Mouse (Mus musculus): ENCODE results near the gene Ccdc102a. TPM values are rescaled to one million over a fixed set of nuclear protein-coding genes. Genes with fewer than 3 reads are reported as not detected.

Gene Ccdc102a
- not detected in 2 replicates for total RNA-seq (2014; fragmentation: Nextera tagmentation)
- 0.85 and 1.1 TPM in 2 replicates for total RNA-seq (2017)

DNA sequence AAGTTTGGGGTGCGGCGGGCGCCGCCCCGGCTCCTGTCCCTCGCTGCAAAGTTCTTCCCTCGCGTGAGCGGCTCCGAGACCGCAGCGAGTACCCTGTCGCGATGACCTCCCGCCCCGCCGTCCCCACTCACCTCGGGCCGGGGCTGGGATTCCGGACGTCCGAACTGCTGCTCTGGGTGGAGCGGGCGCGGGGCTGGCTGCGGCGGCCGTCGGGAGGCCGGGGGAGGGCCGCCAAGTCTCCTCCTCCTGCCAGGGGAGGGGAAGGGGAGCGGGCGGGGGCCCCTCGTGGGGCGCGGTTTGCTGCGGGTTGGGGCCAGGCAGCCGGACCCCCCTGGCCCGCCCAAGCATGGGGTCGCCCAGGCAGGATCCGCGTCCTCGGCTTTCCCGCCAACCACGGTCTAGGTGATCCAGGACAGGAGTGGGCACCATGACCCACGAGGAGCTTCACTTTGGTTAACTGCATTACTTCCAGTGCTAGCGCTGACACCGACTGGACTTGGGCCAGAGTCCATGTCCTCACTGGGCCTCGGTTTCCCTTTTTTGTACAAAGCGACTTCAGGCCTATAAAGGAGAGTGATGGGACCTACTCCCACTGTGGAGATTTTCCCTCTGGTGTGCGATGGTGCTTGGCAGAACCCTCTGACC, at the start of gene Ccdc102a:
Ccdc102a (minus strand) TSS at position 248 of the 645 bp plus-strand sequence.
- no peak for ATAC-seq (replicated peaks; ENCODE audit: low FRiP score, low TSS enrichment, poor library complexity, severe bottlenecking)

DNA sequence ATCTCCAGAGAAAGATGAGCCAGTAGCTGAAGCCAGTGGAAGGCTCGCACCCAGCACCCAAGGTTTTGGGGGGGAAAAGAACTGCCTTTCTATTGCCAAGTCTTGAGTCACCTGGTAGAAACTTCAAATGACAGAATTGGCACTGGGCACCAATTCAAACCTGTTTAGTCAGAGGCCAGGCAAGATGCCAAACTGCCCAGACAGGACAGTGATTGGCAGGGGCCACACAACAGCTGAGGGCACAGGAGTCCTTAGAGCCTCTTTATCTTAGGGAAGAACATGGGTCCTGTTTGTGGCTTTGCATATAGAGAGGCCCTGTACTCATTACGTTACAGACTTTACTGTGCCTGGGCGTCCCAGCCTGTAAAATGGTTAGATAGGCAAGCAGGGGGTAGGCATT, 49.7 kb upstream of the Ccdc102a start:
- ATAC-seq (replicated peaks; ENCODE audit: low FRiP score, low TSS enrichment, poor library complexity, severe bottlenecking) = peak; percentile 81

DNA sequence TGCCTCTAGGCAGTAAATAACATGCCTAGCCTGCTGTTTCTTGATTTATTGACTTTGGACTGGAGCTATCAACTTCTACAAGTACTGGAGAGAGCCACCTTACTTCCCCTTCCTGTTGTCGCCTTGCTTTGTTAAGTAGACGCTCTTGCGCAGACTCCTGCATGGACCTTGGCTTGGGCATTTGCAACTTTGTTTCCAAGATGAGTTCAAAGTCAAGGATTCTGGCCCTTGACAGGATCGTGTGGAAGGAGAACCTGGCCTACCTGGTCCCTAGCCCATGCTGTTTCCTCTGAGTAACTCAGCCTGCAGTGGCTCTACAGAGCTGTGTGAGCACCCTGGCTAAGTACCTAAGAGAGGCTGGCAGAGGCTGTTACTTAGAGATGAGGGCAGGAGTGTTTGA, 49.2 kb upstream of the Ccdc102a start:
- ATAC-seq (replicated peaks; ENCODE audit: low FRiP score, low TSS enrichment, poor library complexity, severe bottlenecking) = peak; percentile 5; the same call in 1 of the 2 replicates

DNA sequence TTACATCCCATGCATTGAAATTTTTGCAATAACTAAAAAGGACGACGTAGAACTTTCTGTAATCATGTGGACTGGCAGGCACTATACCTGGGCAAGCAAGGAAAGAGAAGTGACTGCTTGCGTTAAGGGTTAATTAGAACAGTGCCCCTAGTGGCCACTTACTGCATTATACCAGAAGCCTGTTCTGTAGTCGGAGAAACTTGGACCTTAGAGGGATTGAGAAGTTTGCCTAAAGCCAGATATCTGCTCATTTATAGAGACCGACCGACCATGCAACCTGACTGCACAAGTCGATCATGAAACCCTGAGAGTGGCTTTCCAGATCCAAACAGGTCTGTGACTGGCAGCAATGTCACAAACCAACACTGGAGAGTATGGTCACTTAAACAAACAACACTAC, 48.7 kb upstream of the Ccdc102a start:
- no peak for ATAC-seq (replicated peaks; ENCODE audit: low FRiP score, low TSS enrichment, poor library complexity, severe bottlenecking)

DNA sequence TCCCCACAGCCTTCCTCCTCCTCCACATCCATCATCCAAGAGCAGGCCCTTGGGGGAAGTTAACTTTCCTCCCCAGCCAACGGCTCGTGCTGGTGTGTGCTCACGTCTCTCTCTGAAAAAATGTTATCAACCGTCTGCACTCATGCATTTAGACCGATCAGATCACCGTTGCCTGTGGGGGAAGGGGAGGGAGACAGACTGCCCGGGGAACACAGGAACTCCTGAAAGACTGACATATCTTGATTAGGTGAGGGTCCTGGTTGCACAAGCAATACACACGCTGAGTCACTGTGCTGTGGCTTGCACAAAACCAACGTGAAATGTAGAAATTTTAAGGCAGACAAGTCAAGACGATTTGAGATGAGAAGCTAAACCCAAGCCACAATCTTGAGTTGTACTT, 46.9 kb upstream of the Ccdc102a start:
- peak; percentile 82 for ATAC-seq (replicated peaks; ENCODE audit: low FRiP score, low TSS enrichment, poor library complexity, severe bottlenecking)

DNA sequence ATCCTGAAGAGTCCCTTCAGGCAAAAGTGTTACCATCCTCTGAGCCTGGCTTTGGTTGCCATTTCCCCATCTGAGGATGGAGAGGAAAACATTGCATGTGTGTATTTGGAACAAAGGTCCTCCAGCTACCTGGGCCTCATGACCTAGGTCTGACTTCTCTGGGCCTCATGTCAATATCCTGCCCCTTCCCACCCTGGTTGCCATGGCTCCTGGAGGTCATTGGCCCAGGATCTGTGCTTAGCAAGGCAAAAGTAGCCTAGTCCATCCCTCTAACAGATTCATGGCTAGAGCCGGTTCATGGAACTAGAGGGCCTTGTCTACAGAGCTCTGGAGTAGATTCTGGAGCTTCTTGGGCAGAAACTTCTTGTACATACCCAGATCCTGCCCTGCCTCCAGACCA, 44.3 kb upstream of the Ccdc102a start:
- no peak for ATAC-seq (replicated peaks; ENCODE audit: low FRiP score, low TSS enrichment, poor library complexity, severe bottlenecking)

DNA sequence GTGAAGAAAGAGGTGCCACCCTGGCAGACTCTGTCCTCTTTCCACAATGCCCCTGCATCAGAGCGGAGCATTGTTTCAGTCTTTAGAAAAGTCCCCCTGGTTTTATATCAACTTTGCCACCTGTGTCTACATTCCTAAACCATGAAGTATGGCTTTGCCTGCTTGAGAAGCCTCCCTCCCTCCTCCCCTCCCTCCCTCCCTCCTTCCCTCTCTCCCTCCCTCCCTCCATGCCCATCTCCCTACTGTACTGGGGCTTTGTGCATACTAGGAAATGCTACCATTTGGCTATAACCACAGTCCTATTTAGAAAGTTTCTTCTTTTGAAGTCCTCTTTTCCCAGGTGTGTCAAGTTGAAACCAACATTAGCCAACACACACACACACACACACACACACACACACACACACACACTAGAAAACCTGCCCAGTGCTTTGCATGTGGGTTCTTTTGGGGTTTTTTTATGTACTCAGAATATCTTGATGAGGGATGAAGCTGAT, 38.2 kb upstream of the Ccdc102a start:
- ATAC-seq (replicated peaks; ENCODE audit: low FRiP score, low TSS enrichment, poor library complexity, severe bottlenecking) = peak; percentile 57

DNA sequence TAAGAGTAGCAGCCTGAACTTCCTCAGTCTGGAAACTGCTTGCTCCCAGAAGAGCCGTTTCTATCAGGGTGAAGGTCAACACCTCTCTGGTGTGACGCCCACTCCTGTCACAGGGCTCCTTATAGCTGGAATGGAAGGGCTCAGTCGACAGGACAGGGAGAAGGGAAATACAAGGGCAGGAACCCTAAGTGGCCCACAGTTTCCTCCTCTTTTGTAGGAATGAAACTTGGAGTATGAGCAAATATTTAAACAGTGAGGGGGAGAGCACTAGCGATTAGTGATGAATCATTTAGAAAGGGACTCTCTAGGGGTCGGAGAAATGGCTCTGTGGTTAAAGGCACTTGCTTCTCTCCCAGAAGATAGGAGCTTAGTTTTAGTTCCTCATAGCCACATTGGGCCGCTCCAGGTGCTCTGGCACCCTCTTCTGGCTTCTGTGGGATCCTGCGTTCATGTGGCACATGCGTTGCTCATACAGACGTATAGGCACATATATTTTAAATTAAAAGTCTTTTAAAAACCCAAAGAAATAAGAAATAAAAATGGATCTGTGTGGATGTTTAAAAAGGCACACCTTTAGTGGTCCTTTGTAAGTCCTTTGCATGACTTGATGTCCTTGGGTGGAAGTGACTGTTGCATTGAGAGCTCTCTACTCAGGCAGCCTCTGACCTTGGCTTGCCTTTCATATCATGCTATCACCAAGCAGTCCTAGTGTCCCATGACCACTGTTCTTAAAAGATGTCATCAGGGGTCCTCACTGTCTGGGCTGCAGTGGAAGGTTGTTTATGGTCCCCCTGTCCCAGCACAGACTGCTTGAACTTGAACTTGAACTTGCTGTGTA, 37.2 kb upstream of the Ccdc102a start:
- ATAC-seq (replicated peaks; ENCODE audit: low FRiP score, low TSS enrichment, poor library complexity, severe bottlenecking) = peak; percentile 82

DNA sequence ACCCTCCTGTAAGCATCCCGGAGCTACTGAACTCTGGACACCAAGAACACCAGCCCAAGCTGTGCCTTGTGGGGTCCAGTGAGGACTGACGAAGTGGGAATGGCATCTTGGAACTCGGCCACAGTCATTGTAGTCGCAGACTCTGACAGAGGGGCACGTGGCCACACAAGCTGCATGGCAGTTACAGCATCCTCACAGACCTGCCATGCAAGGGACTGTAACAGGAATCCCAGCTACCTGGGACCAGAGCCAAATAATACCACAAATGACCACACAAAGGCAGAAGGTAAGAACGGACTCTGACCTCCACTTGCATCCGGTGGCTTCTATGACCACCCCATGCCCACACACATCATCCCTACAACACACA, 36.5 kb upstream of the Ccdc102a start:
- ATAC-seq (replicated peaks; ENCODE audit: low FRiP score, low TSS enrichment, poor library complexity, severe bottlenecking) = no peak

DNA sequence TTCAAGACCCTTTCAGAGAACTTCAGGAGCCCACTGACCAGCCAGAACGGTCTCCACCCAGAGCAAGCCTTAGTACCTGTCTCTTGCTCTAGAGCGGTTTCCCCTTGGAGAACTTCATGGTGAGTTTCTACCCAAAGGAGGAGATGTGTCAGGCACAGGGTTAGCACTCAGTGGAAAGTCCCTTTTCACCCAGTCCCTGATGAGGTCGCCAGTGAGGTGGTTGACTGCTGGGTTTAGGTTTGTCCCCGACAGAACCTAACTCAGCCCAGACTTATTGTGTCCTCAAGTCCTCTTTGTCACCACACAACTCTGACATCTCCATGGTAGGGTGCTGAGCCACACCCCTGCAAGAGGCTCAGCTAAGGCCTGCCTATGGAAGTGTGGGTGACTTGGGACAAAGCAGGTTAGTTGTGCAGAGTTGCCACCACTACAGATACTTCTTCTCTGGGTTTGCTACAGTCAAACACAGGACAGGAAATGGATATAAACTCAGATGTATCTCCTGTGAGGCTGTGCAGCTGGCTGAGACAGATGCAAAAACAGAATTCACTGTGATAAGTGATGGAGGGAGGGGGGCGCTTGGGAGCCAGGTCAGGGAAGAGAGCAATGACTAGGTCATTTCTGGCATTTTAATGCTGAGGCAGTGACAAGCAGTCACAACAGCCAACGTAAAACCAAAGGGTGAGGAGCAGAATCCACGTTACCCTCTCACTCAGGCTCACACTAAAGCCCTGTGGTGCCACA, 35.9 kb upstream of the Ccdc102a start:
- ATAC-seq (replicated peaks; ENCODE audit: low FRiP score, low TSS enrichment, poor library complexity, severe bottlenecking) = peak; percentile 19; the same call in 1 of the 2 replicates

DNA sequence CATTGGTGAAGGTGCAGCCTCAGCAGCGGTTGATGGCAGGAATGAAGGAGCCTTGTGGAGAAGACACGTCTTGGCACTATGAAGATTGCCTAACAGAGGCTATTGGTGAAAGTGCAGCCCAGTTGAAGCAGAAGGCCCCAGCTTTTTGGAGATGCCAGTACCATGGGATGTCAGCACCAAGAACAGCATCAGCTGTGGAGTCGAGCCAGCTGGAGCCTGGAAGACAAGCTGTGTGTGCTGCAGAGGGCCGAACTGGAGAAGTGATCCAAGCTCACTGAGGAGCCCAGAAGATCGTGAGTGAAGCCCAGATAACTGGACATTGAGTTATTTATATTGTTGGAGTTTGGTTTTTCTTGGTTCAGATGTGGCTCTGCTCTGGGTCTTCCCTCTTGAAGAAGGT, 34.2 kb upstream of the Ccdc102a start:
- no peak for ATAC-seq (replicated peaks; ENCODE audit: low FRiP score, low TSS enrichment, poor library complexity, severe bottlenecking)

DNA sequence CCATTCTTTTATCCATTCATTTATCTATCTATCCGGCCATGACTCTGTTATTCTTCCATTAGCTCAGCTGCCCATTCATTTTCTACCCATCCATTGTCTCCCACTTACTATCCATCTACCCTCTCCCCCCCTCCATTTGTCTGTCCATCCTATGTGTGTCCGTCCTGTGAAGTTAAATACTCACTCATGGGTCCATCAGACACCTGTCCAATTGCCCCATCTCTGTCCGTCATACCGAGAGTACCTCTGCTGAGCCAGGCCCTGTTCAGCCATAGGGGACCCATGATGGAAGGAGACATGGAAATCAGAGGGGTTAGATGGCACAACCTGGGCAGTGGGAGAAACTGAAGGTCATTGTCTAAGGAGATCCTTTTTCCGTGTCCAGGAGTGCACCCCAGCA, 32.6 kb upstream of the Ccdc102a start:
- no peak for ATAC-seq (replicated peaks; ENCODE audit: low FRiP score, low TSS enrichment, poor library complexity, severe bottlenecking)

DNA sequence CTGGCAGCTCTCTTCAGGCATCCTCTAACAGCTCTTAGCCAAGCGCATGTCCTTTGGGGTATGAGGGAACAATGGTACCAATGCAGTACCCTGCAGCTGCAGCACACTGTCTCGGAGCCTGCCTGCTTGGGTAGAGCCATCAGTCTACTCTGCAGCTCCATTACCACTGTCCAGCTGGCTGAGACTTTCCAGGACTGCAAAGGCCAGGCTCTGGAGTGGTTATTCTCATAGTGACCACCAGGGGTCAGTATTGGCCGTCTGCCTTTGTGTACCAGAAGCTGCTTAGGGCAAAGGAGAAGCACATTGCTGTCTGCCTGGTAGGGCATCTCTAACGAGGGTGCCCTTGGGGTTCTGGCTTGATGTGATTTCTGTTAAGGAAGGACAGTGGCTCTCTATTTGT, 32.1 kb upstream of the Ccdc102a start:
- peak; percentile 63 for ATAC-seq (replicated peaks; ENCODE audit: low FRiP score, low TSS enrichment, poor library complexity, severe bottlenecking)

DNA sequence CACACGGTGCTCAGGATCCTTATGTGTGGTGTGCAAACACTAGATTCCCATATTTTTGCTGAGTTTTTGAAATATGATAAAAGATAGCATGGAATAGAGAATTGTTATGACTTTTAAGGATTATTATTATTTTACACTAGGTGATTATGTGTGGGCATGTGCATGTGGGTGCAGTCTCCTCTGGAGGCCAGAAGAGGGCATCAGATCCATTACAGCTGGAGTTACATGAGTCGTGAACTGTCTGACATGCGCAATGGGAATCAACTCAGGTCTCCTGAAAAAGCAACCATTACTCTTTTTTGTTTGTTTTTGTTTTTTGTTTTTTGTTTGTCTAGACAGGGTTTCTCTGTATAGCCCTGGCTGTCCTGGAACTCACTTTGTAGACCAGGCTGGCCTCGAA, 31.1 kb upstream of the Ccdc102a start:
- ATAC-seq (replicated peaks; ENCODE audit: low FRiP score, low TSS enrichment, poor library complexity, severe bottlenecking) = no peak

DNA sequence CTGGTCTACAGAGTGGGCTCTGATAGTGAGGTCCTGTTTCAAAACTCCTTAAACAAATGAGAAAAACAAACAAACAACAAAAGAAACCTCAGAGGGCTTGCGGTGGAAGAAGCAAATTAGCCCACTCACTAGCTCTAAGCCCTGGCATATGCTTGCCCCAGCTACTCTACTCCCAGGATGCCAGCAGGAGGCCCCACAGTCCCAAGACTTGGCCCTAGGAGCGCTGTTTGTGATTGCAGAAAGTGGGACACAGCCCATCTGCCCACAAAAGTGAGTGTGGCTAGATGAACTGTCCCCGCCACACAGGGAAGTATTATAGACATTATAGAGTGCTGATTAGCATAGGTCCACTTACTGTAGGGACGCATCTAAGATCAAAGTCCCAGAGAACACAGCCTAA, 30.5 kb upstream of the Ccdc102a start:
- no peak for ATAC-seq (replicated peaks; ENCODE audit: low FRiP score, low TSS enrichment, poor library complexity, severe bottlenecking)

DNA sequence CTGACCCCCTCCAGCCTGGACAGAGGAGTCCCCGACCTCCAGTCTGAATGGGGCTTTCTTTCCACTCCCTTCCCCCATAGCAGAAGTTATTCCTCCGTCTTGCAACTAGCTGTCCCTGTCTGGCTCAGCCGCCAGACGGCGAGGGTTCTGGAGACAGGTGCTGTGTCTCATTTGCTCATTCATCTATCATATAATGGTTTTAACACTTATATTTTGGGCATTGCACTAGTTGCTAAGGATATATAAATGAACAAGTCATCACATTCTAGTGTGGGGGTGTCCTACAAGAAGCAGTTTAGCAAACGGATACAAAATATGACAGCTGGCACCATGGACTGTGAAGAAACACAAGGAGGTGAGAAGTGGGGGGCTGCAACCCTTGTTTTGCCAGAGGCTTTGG, 27.3 kb upstream of the Ccdc102a start:
- ATAC-seq (replicated peaks; ENCODE audit: low FRiP score, low TSS enrichment, poor library complexity, severe bottlenecking) = no peak

DNA sequence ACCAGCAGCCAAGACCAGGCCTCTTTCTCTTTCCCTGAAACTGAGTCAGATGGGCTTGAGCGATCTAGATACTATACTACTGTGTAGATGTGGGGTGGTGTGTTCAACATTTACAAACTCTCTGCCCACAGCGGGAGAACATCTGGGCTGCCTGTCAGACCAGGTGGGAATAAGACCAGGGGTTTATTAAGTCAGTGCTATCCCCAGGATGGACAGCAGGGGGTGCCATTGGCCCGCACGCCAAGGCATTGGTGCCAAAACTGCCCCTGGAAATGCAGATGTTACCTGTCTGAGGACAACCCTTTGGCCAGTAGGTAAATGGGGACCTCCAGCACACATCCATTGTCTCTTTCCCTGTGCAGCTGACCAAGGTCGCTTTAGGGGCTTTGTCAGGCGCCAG, 24.7 kb upstream of the Ccdc102a start:
- ATAC-seq (replicated peaks; ENCODE audit: low FRiP score, low TSS enrichment, poor library complexity, severe bottlenecking) = peak; percentile 64

DNA sequence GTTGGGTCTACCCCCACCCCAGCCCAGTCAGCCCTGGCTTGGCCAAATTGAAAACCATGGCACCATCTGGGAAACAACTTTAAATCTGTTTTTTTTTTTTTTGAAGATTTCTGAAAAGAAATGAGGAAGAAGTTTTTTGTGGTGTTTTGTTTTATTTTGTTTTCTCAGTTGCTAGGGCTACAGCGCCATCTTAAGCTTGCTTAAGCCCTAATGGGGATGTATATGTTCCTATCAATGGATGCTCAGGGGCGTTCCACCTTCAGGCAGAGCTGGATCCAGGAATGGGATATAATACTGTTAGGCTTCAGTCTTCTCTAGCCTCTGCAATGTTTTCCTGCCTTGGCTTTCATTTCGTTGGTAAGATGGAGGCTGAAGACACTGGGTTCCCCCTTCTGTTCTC, 17.3 kb upstream of the Ccdc102a start:
- ATAC-seq (replicated peaks; ENCODE audit: low FRiP score, low TSS enrichment, poor library complexity, severe bottlenecking) = no peak

DNA sequence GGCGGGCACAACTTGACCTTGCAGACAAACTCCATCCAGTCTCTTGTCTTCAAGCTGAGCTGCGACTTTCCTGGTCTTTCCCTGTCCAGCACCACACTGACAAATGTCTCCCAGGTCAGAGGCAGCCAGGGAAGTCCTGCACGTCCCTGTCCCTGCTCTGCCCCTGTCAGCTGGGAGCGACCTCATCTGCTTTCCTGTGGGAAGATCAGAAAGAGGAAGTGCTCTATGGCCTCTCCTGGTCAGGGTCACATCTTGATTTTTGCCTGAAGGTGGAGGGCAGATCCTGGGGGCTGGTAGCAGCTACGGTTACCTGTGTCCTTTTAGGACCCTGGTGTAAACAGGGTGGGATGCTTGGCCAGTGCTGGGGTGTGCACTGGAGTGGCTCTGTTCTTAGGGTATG, 16.0 kb upstream of the Ccdc102a start:
- no peak for ATAC-seq (replicated peaks; ENCODE audit: low FRiP score, low TSS enrichment, poor library complexity, severe bottlenecking)

DNA sequence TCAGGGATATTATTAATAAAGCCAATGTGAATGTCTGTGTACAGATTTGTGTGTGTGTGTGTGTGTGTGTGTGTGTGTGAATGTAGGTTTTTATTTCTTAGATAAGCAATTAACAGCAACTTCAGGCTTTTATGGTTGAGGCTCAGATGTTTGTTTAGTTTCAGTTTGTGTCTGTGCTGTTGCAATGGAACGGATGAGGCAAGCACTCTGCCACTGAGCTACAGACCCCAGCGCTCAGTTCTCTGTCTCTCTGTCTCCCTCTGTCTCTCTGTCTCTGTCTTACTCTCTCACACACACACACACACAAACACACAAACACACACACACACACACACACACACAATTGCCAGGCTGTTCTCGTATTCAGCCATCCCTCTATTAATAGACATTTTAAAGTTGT, 10.3 kb upstream of the Ccdc102a start:
- ATAC-seq (replicated peaks; ENCODE audit: low FRiP score, low TSS enrichment, poor library complexity, severe bottlenecking) = no peak
